Mouse (Mus musculus) monocyte, adult 2 months (primary cell): ENCODE data around the gene Gm49711.
"Not testable (repeated sequence)": the region's sequence is repeated elsewhere in the genome, so short reads cannot be mapped to it uniquely, and the experiment has no call there.

Source experiments
- DNase-seq, 2 experiments: peaks; one replicate each; pipeline ENCODE4 v3.0.0; 2022; ENCODE audit warnings: low spot score in 2 of 2, low read depth in 1 of 2

Gm49711 gene

GRCm38 (mm10) chr16:92162289-92162688 lies 104.2 kb downstream of the Gm49711 start:
- DNase-seq, result no peak

DNA sequence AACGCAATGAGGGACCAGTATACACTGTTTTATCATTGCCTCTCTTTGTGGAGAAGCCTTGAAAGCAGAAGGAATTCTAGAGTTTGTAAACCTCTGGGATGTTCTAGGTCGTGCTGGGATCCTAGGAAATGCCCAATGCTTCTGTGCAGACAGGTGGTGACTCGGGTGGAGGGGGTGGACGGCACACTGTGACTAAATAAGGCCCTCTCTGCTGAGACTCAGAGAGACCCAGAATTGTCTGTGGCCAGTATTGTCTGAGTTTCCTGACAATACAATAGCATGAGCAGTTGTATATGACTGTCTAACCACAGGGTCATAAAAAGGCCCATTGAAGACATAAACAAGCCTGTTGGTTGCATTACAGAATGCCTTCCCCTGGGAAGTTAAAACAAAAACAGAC lies 105.4 kb downstream of the Gm49711 start:
- no peak for DNase-seq

- DNase-seq, result no peak
Measured at GRCm38 (mm10) chr16:92176052-92176451, 117.9 kb downstream of the Gm49711 start.

DNA sequence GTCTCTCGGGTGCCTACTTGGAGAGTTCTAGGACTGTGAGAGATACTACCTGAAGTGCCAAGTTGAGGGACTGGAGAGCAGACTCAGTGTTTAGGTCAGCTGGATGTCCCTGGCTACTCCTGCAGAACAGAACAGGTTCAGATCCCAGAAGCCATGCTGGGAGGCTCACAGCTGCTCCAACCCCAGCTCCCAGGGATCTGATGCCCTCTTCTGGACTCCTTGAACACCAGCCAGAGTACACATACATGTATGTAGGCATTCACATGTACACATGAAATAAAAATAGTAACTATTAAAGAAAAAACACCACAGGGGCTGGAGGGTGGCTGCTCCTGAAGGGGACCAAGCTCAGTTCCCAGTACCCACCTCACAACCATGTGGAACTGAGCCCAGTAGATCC lies 119.6 kb downstream of the Gm49711 start:
- no peak for DNase-seq

DNA sequence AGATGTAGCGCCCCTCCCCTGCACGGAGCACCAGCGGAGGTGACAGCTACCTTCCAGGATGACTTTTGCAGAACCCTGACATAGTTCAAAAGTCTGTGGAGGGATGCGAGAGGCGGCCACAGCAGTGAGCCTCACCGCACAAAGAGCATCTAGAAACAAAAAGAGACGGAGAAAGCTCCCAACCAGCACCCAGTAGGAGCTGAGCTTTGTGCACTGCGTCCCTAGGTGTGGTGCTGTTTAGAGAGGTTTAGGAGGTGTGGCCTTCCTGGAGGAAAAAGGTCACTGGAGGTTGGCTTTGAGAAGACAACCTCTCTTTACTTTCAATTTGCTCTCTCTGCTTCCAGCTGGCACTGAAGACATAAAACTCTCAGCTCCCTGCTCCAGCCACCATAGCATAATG lies 121.2 kb downstream of the Gm49711 start:
- no peak for DNase-seq

- DNase-seq, result no peak
Measured at GRCm38 (mm10) chr16:92183477-92183876, 125.4 kb downstream of the Gm49711 start.

DNA sequence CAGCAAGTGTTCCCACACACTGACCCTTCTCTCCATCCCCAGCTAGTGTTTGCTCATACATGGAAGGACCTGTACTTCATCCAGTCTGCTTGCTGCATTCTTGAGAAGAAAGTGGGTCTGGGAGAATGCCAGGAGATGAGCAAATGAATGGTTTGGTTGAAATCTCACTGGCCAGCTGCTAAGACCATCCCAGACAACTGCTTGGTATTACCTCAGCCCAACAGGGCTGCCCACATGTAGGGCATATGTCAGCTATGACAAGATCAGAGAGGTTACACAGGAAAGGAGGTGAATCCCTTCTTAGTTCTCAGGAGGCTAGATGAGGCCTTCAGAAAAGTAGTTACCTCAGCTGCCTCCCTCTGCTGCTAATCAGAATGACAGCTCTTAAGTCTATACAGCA lies 132.5 kb downstream of the Gm49711 start:
- DNase-seq, result no peak

DNA sequence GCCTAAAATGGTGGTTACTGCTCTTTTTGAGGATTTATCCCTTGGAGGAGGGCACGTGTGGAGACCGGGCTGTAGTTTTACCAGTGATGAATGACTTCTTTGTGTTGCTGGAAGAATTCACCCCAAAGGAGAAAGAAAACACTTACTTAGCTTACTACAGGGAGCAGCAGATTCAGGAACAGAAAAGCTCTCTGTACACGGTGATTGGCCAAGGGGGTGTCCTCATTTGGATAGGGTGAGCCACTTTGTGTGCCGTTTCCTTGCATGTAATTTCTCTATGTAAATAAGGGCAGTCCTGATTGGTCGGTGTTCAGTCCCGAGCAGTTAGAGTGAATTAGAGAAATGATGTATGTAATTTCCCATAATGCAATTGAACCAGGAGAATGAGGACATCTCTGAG lies 137.0 kb downstream of the Gm49711 start:
- DNase-seq, result no peak

- DNase-seq, result no peak
Measured at GRCm38 (mm10) chr16:92196741-92197331, 138.7 kb downstream of the Gm49711 start.

DNA sequence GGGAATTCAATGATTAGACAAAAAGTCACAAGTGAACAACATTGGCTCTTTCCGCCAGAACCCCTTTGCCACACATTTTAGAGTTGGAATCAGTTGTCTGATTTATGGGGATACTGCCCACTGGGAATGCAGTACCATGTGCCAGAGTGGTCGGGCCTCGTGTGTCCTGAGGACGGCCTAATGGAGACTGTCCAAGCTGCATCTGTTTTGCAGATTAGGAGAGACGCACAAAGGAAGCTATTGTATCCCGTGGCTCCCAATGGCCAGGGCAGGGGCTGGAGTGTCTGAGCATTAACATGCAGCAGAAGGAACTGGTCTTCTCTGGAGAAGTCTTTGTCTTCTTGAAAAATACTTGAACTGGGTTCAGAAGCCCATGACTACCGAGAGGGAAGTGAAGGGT lies 142.5 kb downstream of the Gm49711 start:
- no peak for DNase-seq

GRCm38 (mm10) chr16:92203599-92203998 lies 145.5 kb downstream of the Gm49711 start:
- DNase-seq, result no peak

DNA sequence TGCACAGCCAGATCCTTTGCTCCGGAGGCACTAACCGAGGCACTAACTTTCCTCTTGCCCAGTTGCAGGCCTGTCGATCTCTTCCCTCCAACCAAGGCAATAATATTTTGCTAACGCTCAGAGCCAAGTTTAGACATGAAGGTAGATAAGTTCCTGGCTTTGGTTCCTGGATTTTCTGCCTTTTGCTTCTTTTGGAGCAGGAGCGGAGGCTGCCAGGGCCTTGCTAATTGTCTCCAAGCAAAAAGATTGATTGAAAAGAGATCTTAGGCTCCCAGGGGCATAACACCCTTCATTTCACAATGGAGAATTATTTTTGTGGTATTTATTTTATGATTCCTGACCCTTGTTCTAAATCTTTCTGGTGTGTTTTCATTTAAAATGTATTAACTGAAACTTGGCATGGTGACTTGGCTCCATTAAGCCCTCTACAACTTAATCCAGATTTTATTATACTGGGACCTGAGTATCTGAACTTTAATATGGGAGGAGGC lies 151.2 kb downstream of the Gm49711 start:
- no peak for DNase-seq

GRCm38 (mm10) chr16:92210316-92210715 lies 152.2 kb downstream of the Gm49711 start:
- DNase-seq, result not testable (repeated sequence)

DNA sequence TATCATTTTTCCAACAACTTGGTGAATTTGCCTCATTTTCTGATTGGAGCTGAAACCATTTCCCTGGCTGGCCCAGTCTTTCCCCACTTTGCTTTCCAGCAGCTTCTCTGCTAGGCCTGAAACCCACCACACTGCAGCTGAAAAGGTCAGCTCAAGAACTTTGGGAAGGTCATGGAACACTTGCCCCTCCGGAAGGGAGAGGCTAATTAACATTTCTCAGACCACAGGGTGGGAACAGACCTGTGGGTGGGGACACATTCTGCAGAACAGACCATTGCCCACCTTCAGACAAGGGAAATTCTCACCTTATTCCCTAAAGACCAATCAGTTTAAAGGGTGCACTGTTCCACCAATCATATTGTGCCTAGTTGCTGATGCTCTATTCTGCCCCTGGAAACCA lies 155.8 kb downstream of the Gm49711 start:
- not testable (repeated sequence) for DNase-seq

- no peak for DNase-seq
Measured at GRCm38 (mm10) chr16:92215599-92216390, 157.7 kb downstream of the Gm49711 start.

DNA sequence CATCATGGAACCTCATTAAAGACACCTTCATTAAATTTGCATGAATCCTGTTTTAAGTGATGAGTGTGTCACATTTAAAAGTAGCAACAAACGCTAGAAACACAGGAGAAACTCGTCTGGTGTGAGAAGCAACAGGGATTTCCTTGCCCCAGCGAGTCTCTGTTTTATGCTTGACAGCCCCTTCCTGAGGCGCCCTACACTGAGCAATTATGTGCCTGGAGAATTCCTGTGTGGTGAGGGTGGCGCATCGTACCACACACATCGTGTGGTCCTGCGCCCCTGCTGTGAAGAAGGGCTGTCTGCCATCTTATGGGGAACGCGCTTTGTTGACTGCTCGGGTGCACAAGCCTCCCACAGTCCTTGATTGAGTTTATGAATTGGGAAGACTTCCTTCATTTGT lies 162.6 kb downstream of the Gm49711 start:
- DNase-seq, result no peak

GRCm38 (mm10) chr16:92228332-92228919 lies 170.3 kb downstream of the Gm49711 start:
- DNase-seq, result no peak

DNA sequence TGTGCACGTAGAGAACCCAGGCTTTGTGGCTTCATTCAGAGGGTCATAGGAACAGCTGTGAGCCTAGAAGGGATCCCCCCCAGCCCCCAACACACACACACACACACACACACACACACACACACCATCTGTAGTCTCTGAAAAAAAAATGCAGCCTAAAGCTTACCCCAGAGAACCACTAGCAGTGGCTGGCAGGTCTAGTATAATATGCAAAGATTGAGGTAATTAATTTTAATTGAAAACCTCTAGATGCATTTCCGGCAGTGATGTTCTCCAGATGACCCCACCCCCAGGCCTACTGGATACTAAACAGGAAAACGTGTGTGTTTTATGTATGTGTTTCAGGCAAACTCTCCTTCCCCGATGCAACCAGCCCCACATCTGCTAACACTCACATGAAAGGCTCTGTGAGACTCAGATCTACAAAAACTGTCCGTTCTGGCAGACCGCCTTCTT lies 172.4 kb downstream of the Gm49711 start:
- DNase-seq, result no peak

DNA sequence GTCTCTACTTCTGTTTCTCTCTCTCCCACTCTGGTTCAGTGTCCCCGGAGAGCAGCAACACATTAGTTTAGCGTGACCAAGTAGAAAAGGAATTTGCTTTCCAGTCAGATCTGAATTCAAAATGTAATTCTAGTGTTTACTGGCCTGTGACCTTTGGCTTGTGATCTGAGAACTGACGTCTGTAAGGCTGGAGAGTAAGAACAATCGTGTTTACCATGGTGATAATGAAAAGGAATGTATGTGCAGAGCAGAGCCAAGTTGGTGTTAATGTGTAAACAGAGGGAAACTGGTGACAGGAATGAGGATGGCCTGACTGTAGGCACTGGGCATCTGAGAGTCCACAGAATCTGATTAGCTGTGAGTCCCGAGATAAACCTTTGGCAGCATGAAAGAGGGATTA lies 176.4 kb downstream of the Gm49711 start:
- no peak for DNase-seq

DNA sequence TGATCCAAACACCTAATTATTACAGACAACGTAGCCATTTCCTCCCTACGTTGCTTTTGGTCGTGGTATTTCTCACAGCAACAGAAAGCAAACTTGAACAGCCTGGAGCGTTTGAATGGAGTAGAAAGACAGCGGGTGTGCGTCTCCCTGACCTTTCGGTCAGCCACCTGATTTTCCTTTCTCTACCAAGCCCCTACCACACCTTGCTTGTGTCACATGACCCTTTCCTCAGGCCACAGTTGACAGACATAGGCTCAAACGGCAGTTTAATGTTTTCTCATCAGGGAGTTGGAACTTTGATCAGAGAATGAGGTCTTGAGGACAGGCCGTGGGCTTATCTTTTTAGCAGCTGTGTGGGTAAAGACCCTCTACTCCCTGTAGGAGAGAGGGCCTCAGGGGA lies 177.1 kb downstream of the Gm49711 start:
- no peak for DNase-seq
